Mouse (Mus musculus) hindbrain, embryonic 14.5 days (tissue): Measurements from ENCODE around the gene Ubxn7. TPM values are rescaled to one million over a fixed set of nuclear protein-coding genes. Genes with fewer than 3 reads are reported as not detected.

Experiments
- ATAC-seq: fragments of 200-750 bp; cut with Nextera tagmentation; 2 replicates; pipeline ENCODE4 v1.8.0; 2017; ENCODE audit warnings: moderate number of reproducible peaks, mild to moderate bottlenecking, moderate TSS enrichment, moderate library complexity; ENCODE audit not compliant: low FRiP score
- DNase-seq: peaks from one replicate; pipeline ENCODE4 v3.0.0-alpha.2; 2015; ENCODE audit warnings: low spot score
- H3K27ac ChIP-seq: fragments of 300-500 bp; sonication (generic); 2 replicates; pipeline ENCODE4 v1.5.1; 2014; ENCODE audit warnings: mild to moderate bottlenecking, moderate library complexity
- H3K27me3 ChIP-seq: fragments of 300-500 bp; sonication (generic); 2 replicates; pipeline ENCODE4 v1.6.1; 2014; ENCODE audit warnings: mild to moderate bottlenecking, low read length, mixed read lengths; ENCODE audit not compliant: control insufficient read depth, insufficient read depth
- H3K36me3 ChIP-seq: fragments of 300-500 bp; sonication (generic); replicated peaks from 2 replicates; pipeline ENCODE4 v1.6.1; 2014; ENCODE audit not compliant: control insufficient read depth, insufficient read depth
- H3K4me1 ChIP-seq: fragments of 300-500 bp; sonication (generic); replicated peaks from 2 replicates; pipeline ENCODE4 v1.6.1; 2014; ENCODE audit warnings: antibody characterized with exemption, low read length, mixed read lengths; ENCODE audit not compliant: control insufficient read depth, insufficient read depth
- H3K4me2 ChIP-seq: fragments of 300-500 bp; sonication (generic); replicated peaks from 2 replicates; pipeline ENCODE4 v1.6.1; 2014; ENCODE audit warnings: mild to moderate bottlenecking, moderate library complexity
- H3K4me3 ChIP-seq: fragments of 300-500 bp; sonication (generic); replicated peaks from 2 replicates; pipeline ENCODE4 v1.5.1; 2014; ENCODE audit warnings: mild to moderate bottlenecking, low read length
- H3K9ac ChIP-seq: fragments of 300-500 bp; sonication (generic); 2 replicates; pipeline ENCODE4 v1.6.1; 2014
- H3K9me3 ChIP-seq: fragments of 300-500 bp; sonication (generic); 2 replicates; pipeline ENCODE4 v1.6.1; 2016; ENCODE audit warnings: low read length; ENCODE audit not compliant: control insufficient read depth
- WGBS: fragments of 180-500 bp; shearing (Covaris S2); extraction: QIAGEN DNeasy Blood & Tissue Kit; methylation state at CpG from one replicate; pipeline ENCODE4 v1.1.7; 2014; 5-methylcytosine and 5-hydroxymethylcytosine counted together
- polyA plus RNA-seq: library from polyadenylated mRNA; unstranded; fragments of >200 nt; fragmentation: Nextera tagmentation; extraction: Ambion mirVana; gene quantifications from 2 replicates; pipeline ENCODE4 v1.2.1, GENCODE M21; 2014

Ubxn7 gene
- polyA plus RNA-seq, 1 experiment from 2014 or later: 23.8 TPM

DNA sequence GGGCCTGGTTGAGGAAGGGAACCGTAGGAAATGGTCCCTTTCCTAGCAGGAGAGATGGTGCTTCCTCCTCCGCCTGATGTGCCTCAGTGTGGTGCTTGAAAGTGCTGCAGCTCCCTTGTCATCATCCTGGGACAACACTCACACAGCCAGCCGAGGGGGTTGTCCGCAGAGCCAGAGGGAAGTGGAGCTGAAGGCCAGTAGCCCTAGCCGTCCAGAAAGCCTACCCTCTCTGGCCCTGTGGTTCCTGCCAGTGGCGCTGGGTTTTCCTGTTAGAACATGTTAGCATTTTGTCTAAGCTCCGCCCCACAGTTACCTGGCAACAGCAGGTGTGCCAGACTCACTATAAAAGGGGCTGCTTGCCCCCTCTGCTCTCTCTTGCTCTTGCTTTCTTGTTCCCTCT is 8.1 kb upstream of the Ubxn7 start:
- 48% methylated on average over 7 of the region's 7 CpGs for WGBS
- ATAC-seq (no peak), DNase-seq (no peak)
- H3K27ac ChIP-seq: no peak overlapping the region
- no peaks in the 10 kb centered on the region for H3K4me1 ChIP-seq
- no peak overlapping the region for H3K4me3 ChIP-seq
- no peak overlapping the region for H3K9ac ChIP-seq
- H3K9me3 ChIP-seq: no peaks in the 10 kb centered on the region
- H3K4me2 ChIP-seq: no peak overlapping the region
- H3K36me3 ChIP-seq: no peaks in the 10 kb centered on the region
- no peaks in the 10 kb centered on the region for H3K27me3 ChIP-seq

GRCm38 (mm10) chr16:32330876-32331670 is 984 bp upstream of the Ubxn7 start:
- H3K27ac ChIP-seq: peak overlapping the region; percentile 36; the same call in 1 of the 2 replicates
- H3K4me1 ChIP-seq: peaks cover 13% of the 10 kb centered on the region
- ATAC-seq: no peak
- H3K9ac ChIP-seq: no peak overlapping the region
- H3K4me2 ChIP-seq: peak overlapping the region; percentile 57
- H3K9me3 ChIP-seq: no peaks in the 10 kb centered on the region
- 63% methylated on average over 9 of the region's 9 CpGs for WGBS
- DNase-seq: no peak
- peak overlapping the region; percentile 100 for H3K4me3 ChIP-seq
- H3K27me3 ChIP-seq: no peaks in the 10 kb centered on the region
- no peaks in the 10 kb centered on the region for H3K36me3 ChIP-seq

- ATAC-seq: peak; percentile 75
Measured at GRCm38 (mm10) chr16:32332556-32333511, 777 bp downstream of the Ubxn7 start.

DNA sequence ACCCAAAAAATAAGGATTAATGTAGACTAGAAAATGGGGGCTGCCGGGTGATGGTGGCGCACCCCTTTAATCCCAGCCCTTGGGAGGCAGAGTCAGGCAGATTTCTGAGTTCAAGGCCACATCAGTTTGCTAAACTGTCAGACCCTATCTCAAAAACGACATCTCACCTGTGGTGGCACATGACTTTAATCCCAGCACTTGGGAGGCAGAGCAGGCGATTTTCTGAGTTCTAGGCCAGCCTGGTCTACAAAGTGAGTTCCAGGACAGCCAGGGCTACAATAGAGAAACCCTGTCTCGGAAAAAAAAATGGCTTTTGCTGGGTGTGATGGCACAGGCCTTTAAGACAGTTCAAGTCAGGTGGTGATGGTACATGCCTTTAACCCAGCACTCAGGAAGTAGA is 3.1 kb downstream of the Ubxn7 start:
- Histone ChIP-seq H3K4me3 (no peak overlapping the region), H3K27me3 (no peaks in the 10 kb centered on the region), H3K36me3 (no peaks in the 10 kb centered on the region), H3K27ac (no peak overlapping the region), H3K9me3 (no peaks in the 10 kb centered on the region), H3K4me1 (peaks cover 14% of the 10 kb centered on the region), H3K9ac (no peak overlapping the region), H3K4me2 (no peak overlapping the region)
- no peak for DNase-seq
- 96% methylated on average over 5 of the region's 5 CpGs for WGBS
- no peak for ATAC-seq

More at GRCm38 (mm10) chr16:32332556-32333511, 777 bp downstream of the Ubxn7 start:
- peak overlapping the region; percentile 100 for H3K4me3 ChIP-seq
- peak overlapping the region; percentile 95 for H3K27ac ChIP-seq
- WGBS: under 1% methylated on average over 50 of the region's 54 CpGs
- no peaks in the 10 kb centered on the region for H3K9me3 ChIP-seq
- peaks cover 14% of the 10 kb centered on the region for H3K4me1 ChIP-seq
- DNase-seq: peak; percentile 57
- H3K4me2 ChIP-seq: peak overlapping the region; percentile 57
- H3K9ac ChIP-seq: peak overlapping the region; percentile 99
- no peaks in the 10 kb centered on the region for H3K27me3 ChIP-seq
- no peaks in the 10 kb centered on the region for H3K36me3 ChIP-seq

DNA sequence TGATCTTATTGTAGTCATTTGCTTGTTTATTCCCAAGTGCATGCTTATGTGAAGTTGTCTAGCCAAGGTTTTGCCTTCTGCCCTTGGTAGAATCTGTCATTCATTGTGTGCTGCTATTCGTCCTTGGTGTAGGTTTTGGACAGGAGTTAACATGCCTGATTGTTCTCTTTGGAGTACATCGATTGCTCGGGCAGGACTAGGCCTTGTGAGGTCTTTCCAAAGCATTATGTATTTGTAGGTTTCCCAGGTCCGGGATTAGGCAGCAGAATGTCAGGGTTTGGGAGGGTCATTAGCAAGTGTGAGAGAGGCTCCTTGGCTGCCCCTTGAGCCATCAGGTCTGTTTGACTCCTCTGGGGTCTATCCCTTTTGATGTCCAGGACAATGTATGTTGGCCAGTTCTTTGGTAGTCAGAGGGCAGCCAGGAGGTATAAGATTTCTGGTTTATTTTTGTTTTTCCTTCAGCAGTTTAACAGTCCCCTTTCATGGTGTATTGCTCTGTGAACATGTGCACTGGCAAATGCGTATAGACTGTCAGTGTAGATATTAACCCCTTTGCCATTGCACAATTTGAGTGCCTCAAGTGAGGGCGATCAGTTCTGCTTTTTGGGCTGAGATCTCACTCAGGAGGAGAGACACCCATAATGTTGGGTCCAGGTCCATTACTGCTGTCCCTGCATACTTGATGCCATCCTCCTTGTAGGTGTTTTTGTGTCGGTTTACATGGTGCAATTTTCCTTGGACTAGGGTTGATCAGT is 4.1 kb downstream of the Ubxn7 start:
- H3K4me1 ChIP-seq: peaks cover 14% of the 10 kb centered on the region
- H3K9me3 ChIP-seq: no peaks in the 10 kb centered on the region
- H3K36me3 ChIP-seq: no peaks in the 10 kb centered on the region
- no peaks in the 10 kb centered on the region for H3K27me3 ChIP-seq
- no peak overlapping the region for H3K4me2 ChIP-seq
- no peak for ATAC-seq
- 85% methylated on average over 7 of the region's 7 CpGs for WGBS
- no peak overlapping the region for H3K4me3 ChIP-seq
- no peak overlapping the region for H3K9ac ChIP-seq
- no peak overlapping the region for H3K27ac ChIP-seq
- DNase-seq: no peak

DNA sequence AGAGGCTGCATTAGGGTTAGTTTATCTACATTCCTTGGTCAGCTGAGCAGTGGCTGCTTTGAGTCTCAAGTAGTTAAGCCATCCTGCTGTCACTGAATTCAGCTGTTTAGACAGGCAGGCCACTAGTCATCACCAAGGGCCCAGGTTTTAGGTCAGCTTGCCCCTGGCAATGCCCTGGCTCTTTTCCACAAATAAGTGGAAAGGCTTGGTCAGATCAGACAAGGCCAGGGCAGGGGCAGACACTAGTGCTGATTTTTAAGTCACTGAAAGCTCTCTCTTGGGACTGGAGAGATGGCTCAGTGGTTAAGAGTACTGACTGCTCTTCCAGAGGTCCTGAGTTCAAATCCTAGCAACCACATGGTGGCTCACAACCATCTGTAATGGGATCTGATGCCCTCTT is 4.9 kb downstream of the Ubxn7 start:
- no peak for ATAC-seq
- no peak overlapping the region for H3K4me2 ChIP-seq
- H3K9me3 ChIP-seq: no peaks in the 10 kb centered on the region
- no peak overlapping the region for H3K9ac ChIP-seq
- no peak overlapping the region for H3K27ac ChIP-seq
- H3K4me3 ChIP-seq: no peak overlapping the region
- no peaks in the 10 kb centered on the region for H3K36me3 ChIP-seq
- H3K27me3 ChIP-seq: no peaks in the 10 kb centered on the region
- H3K4me1 ChIP-seq: peaks cover 14% of the 10 kb centered on the region
- DNase-seq: no peak

DNA sequence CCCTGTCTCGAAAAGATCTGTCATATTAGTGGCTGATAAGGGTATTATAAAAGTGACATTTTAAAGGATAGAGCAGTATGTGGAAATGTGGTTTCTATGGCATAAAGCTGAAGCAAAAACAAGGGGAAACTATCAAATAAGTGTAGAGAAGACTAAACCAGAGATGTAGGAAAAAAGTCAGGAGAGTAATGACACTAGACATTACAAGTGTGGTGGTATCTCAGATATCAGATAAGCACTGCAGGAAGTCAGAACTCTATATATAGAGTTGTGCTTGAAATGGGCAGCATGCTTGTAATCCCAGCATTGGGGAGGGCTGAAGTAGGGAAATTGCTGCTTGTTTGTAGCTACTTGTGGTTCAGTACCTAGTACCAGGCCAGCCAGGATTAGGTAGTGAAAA is 8.4 kb downstream of the Ubxn7 start:
- Histone ChIP-seq H3K36me3 (no peaks in the 10 kb centered on the region), H3K9me3 (no peaks in the 10 kb centered on the region), H3K4me2 (no peak overlapping the region), H3K4me1 (peaks cover 7% of the 10 kb centered on the region), H3K27ac (no peak overlapping the region), H3K4me3 (no peak overlapping the region), H3K27me3 (no peaks in the 10 kb centered on the region), H3K9ac (no peak overlapping the region)
- no peak for DNase-seq
- 94% methylated on average over 1 of the region's 1 CpGs for WGBS
- no peak for ATAC-seq

DNA sequence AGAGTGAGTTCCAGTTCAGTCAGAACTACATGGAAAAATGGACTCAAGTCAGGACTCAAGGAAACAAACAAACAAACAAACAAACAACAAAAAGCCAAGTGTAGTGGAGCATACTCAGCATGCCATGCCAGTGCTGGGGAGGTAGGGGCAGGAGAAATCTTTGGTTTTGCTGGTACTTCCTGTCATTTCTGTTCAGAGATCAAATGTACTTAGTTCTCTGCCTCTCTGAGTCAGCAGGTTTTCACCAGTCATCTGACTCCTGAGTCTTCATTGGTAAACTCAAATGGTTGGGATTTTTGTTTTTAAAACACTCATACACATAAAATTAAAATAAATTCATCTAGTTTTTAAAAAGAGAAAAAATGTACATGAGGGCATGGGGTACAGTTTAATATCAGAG is 13.5 kb downstream of the Ubxn7 start:
- ATAC-seq: no peak
- no peaks in the 10 kb centered on the region for H3K4me1 ChIP-seq
- no peaks in the 10 kb centered on the region for H3K27me3 ChIP-seq
- no peaks in the 10 kb centered on the region for H3K9me3 ChIP-seq
- H3K9ac ChIP-seq: no peak overlapping the region
- H3K36me3 ChIP-seq: no peaks in the 10 kb centered on the region
- H3K4me2 ChIP-seq: no peak overlapping the region
- no peak for DNase-seq
- H3K4me3 ChIP-seq: no peak overlapping the region
- H3K27ac ChIP-seq: no peak overlapping the region

GRCm38 (mm10) chr16:32350776-32351175 is 18.7 kb downstream of the Ubxn7 start:
- no peak overlapping the region for H3K27ac ChIP-seq
- no peaks in the 10 kb centered on the region for H3K4me1 ChIP-seq
- H3K4me2 ChIP-seq: no peak overlapping the region
- no peak overlapping the region for H3K9ac ChIP-seq
- H3K36me3 ChIP-seq: peaks cover 27% of the 10 kb centered on the region
- H3K27me3 ChIP-seq: no peaks in the 10 kb centered on the region
- no peak overlapping the region for H3K4me3 ChIP-seq
- no peaks in the 10 kb centered on the region for H3K9me3 ChIP-seq
- DNase-seq: no peak
- 95% methylated on average over 3 of the region's 3 CpGs for WGBS
- ATAC-seq: no peak
